Mouse (Mus musculus) ES-E14 (cell line): ENCODE results near the gene Trrap. TPM values are rescaled to one million over a fixed set of nuclear protein-coding genes. Genes with fewer than 3 reads are reported as not detected.

Experiments used
- DNase-seq: peaks from one replicate; pipeline ENCODE4 v3.0.0-alpha.2; 2013; ENCODE audit warnings: low read depth, low spot score
- H3K27ac ChIP-seq: 2 replicates; pipeline ENCODE4 v1.5.1; 2012; ENCODE audit warnings: low read depth, mild to moderate bottlenecking, low read length, moderate library complexity, mixed read lengths; ENCODE audit not compliant: poor library complexity, insufficient read depth, severe bottlenecking
- H3K36me3 ChIP-seq: 2 replicates; pipeline ENCODE4 v1.6.1; 2012; ENCODE audit warnings: mild to moderate bottlenecking, low read length, moderate library complexity, mixed read lengths; ENCODE audit not compliant: control insufficient read depth, poor library complexity, insufficient read depth, severe bottlenecking
- H3K4me1 ChIP-seq, 2 experiments: fragments of 150-350 bp in 1 of 2; sonication (generic) in 1 of 2; 2 replicates each; pipeline ENCODE4 v1.6.1; 2012; ENCODE audit warnings: low read length in 2 of 2, mild to moderate bottlenecking in 1 of 2, mixed read lengths in 1 of 2; ENCODE audit not compliant: control insufficient read depth in 2 of 2, insufficient read depth in 2 of 2, poor library complexity in 1 of 2
- H3K4me3 ChIP-seq, 2 experiments: fragments of 150-350 bp in 1 of 2; sonication (generic) in 1 of 2; 2 replicates each; pipeline ENCODE4 v1.5.1; 2012; ENCODE audit warnings: low read length in 2 of 2, low read depth in 1 of 2, mild to moderate bottlenecking in 1 of 2, mixed read lengths in 1 of 2; ENCODE audit not compliant: insufficient read depth in 1 of 2, poor library complexity in 1 of 2, severe bottlenecking in 1 of 2
- H3K9ac ChIP-seq: 2 replicates; pipeline ENCODE4 v1.6.1; 2012; ENCODE audit warnings: low read depth, mild to moderate bottlenecking, low read length, mixed read lengths; ENCODE audit not compliant: poor library complexity, insufficient read depth, severe bottlenecking
- H3K9me3 ChIP-seq: fragments of 150-350 bp; sonication (generic); 2 replicates; pipeline ENCODE4 v1.6.1; 2012; ENCODE audit warnings: low read depth, mild to moderate bottlenecking, low read length; ENCODE audit not compliant: control insufficient read depth, insufficient read depth
- CHD2 ChIP-seq: IDR thresholded peaks from 2 replicates; pipeline ENCODE4 v1.6.1; 2014; ENCODE audit warnings: mild to moderate bottlenecking, low read depth, low read length, inconsistent platforms
- HCFC1 ChIP-seq: IDR thresholded peaks from 2 replicates; pipeline ENCODE4 v1.6.1; 2012; ENCODE audit warnings: low read length, inconsistent platforms, borderline replicate concordance; ENCODE audit not compliant: insufficient read depth
- MAFK ChIP-seq: IDR thresholded peaks from 2 replicates; pipeline ENCODE4 v1.6.1; 2014; ENCODE audit warnings: mild to moderate bottlenecking, low read depth, low read length, inconsistent platforms; ENCODE audit not compliant: insufficient read depth
- ZC3H11A ChIP-seq: IDR thresholded peaks from 2 replicates; pipeline ENCODE4 v1.6.1; 2012; ENCODE audit warnings: low read depth, mild to moderate bottlenecking, inconsistent platforms, low read length, borderline replicate concordance
- ZNF384 ChIP-seq: IDR thresholded peaks from 2 replicates; pipeline ENCODE4 v1.6.1; 2012; ENCODE audit warnings: low read depth, low read length, inconsistent platforms
- in situ Hi-C, 2 experiments: fragments of 600-800 bp; cut with MboI; formaldehyde crosslinking; loops; one replicate each; pipeline ENCODE4 v1.15.1; 2025; ENCODE audit warnings: low sequenced_read_pairs in 2 of 2, inconsistent platforms in 1 of 2; ENCODE audit not compliant: unreplicated experiment in 2 of 2
- total RNA-seq: library from RNA; depleted of rRNA; stranded (reverse); fragments of 300-350 nt; gene quantifications from 2 replicates; pipeline ENCODE4 v1.2.3, GENCODE M21; 2012

The Trrap gene
- total RNA-seq, 1 experiment: 105 TPM

- H3K9me3 ChIP-seq: no peaks in the 10 kb centered on the region
- H3K36me3 ChIP-seq: peaks cover 74% of the 10 kb centered on the region
- H3K9ac ChIP-seq: no peak overlapping the region
- no peak for TF ChIP-seq CHD2
- TF ChIP-seq ZNF384: no peak
- no peak for TF ChIP-seq MAFK
- no peak for TF ChIP-seq HCFC1
- no peak for TF ChIP-seq ZC3H11A
- no peak overlapping the region for H3K4me3 ChIP-seq
- no peak for DNase-seq
- H3K4me1 ChIP-seq: no peaks in the 10 kb centered on the region; a peak in 1 of 4 replicates
- in situ Hi-C loops: no loop called here
- no peak overlapping the region for H3K27ac ChIP-seq
Measured at GRCm38 (mm10) chr5:144806931-144807330, 39.4 kb downstream of the Trrap start.

DNA sequence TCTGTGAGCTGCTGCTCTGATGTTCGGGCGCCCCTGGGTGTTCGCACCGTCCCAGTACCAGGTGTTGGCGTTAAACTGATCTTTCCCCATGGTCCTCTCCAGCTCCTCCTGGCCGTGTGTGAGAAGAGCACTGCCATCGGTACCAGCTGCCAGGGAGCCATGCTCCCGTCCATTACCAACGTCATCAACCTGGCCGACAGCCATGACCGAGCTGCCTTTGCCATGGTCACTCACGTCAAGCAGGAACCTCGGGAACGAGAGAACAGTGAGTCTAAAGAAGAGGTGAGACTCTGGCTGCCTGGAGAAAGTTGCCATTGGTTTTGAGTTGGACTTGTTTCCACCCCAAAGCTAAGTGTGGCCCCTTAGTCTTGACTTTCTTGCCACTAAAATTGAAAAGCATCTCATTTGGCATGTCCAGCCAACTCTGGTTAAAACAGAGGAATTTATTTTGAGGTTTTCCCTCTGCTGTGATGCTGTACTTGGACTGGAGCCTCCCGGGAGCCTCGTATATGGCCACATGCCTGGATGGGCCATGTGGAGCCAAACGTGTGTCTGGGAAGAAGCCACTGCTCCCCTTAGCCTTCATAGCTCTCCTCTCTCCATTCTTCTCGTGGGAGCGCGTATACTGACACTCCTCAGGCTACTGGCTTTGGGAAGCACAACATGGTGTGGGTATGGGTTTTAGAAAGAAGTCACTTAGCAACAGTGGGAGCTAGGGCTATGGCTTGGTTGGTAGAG, 61.0 kb downstream of the Trrap start:
- DNase-seq: no peak
- H3K9ac ChIP-seq: no peak overlapping the region
- no peak overlapping the region for H3K4me3 ChIP-seq
- TF ChIP-seq ZC3H11A (no peak), MAFK (no peak), HCFC1 (no peak), CHD2 (no peak), ZNF384 (no peak)
- in situ Hi-C loops: no loop called here
- H3K4me1 ChIP-seq: no peaks in the 10 kb centered on the region
- no peak overlapping the region for H3K27ac ChIP-seq
- H3K36me3 ChIP-seq: peaks cover 72% of the 10 kb centered on the region
- H3K9me3 ChIP-seq: no peaks in the 10 kb centered on the region

DNA sequence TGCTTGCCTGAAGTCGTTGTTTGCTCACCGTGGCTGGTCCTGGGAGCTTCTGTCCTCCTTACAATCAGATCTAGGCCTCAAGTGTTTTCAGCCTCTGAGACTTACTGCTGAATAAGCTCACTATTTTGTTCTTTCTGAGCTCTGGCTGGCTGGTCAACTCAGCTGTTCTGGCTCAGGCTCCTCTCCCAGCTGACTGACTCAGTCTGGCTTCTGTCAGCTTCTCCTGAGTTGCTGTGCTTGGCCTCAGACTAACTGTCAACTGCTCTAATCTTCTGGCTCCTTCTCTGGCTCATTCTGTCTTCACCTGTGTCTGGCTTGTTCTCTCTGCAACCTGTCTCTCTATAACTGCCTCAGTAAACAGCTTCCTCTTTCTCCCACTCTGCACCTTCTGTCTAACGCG, 62.1 kb downstream of the Trrap start:
- peaks cover 68% of the 10 kb centered on the region for H3K36me3 ChIP-seq
- in situ Hi-C loops: no loop called here
- no peak overlapping the region for H3K27ac ChIP-seq
- H3K4me1 ChIP-seq: no peaks in the 10 kb centered on the region
- H3K9me3 ChIP-seq: no peaks in the 10 kb centered on the region
- no peak overlapping the region for H3K9ac ChIP-seq
- TF ChIP-seq ZNF384: no peak
- no peak for TF ChIP-seq CHD2
- TF ChIP-seq HCFC1: no peak
- no peak for TF ChIP-seq MAFK
- no peak for TF ChIP-seq ZC3H11A
- DNase-seq: no peak
- H3K4me3 ChIP-seq: no peak overlapping the region

- no peak for DNase-seq
- H3K9ac ChIP-seq: no peak overlapping the region
- no peak overlapping the region for H3K27ac ChIP-seq
- no peaks in the 10 kb centered on the region for H3K4me1 ChIP-seq
- no peaks in the 10 kb centered on the region for H3K9me3 ChIP-seq
- in situ Hi-C loops: no loop called here
- H3K4me3 ChIP-seq: no peak overlapping the region
- TF ChIP-seq ZNF384 (no peak), HCFC1 (no peak), MAFK (peak; percentile 82)
- H3K36me3 ChIP-seq: peaks cover 68% of the 10 kb centered on the region
Measured at GRCm38 (mm10) chr5:144831840-144832469, 64.4 kb downstream of the Trrap start.
